Mouse (Mus musculus): Measurements from ENCODE around the gene Ilkap. TPM values are rescaled to one million over a fixed set of nuclear protein-coding genes. Genes with fewer than 3 reads are reported as not detected.

Gene Ilkap
- polyA plus RNA-seq, 2 experiments: 140 to 142 TPM

DNA sequence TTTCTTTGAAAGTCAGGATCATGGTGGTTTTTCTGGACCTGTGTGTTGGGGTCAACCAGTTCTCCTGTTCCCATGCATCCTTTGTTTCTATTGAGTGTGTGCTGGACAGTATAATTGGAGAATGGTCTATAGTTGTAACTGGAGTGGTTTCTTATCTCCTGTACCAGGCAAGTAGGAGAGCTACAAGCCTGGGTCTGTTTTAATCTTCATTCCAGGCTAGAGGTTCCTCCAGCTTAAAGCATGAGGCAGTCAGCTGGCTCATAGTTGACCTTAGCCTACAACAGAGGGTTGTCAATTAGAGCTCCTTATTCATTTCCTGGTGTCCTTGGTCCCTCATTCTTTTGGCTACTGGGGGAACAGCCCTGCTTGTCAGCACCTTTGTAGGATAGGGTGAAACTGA, 65.0 kb downstream of the Ilkap start:
- DNase-seq (ENCODE audit: low spot score) (no peak), ATAC-seq (ENCODE audit: low FRiP score, low read depth) (no peak)
- no peak overlapping the region for H3K4me2 ChIP-seq (replicated peaks; ENCODE audit: low read depth, low read length, severe bottlenecking)
- H3K36me3 ChIP-seq (ENCODE audit: control insufficient read depth, insufficient read depth, low read length): no peaks in the 10 kb centered on the region
- TF ChIP-seq POLR2A (IDR thresholded peaks at IDR 0.05; ENCODE audit: borderline replicate concordance, extremely low read depth, insufficient read depth, insufficient read length): no peak
- no peaks in the 10 kb centered on the region for H3K27me3 ChIP-seq (ENCODE audit: control insufficient read depth, insufficient read depth, low read length)
- H3K9ac ChIP-seq (ENCODE audit: low read depth, low read length, severe bottlenecking): no peak overlapping the region
- H3K9me3 ChIP-seq (ENCODE audit: control insufficient read depth, low read length): no peaks in the 10 kb centered on the region
- H3K4me1 ChIP-seq (ENCODE audit: control insufficient read depth, insufficient read depth, low read length): no peaks in the 10 kb centered on the region
- H3K4me3 ChIP-seq (replicated peaks; ENCODE audit: low read length): no peak overlapping the region
- no peak overlapping the region for H3K27ac ChIP-seq (replicated peaks; ENCODE audit: low read depth, low read length)

- Histone ChIP-seq H3K36me3 (ENCODE audit: control insufficient read depth, insufficient read depth, low read length) (no peaks in the 10 kb centered on the region), H3K27ac (replicated peaks; ENCODE audit: low read depth, low read length) (no peak overlapping the region), H3K9ac (ENCODE audit: low read depth, low read length, severe bottlenecking) (no peak overlapping the region), H3K9me3 (ENCODE audit: control insufficient read depth, low read length) (no peaks in the 10 kb centered on the region), H3K27me3 (ENCODE audit: control insufficient read depth, insufficient read depth, low read length) (no peaks in the 10 kb centered on the region), H3K4me2 (replicated peaks; ENCODE audit: low read depth, low read length, severe bottlenecking) (no peak overlapping the region), H3K4me1 (ENCODE audit: control insufficient read depth, insufficient read depth, low read length) (no peaks in the 10 kb centered on the region), H3K4me3 (replicated peaks; ENCODE audit: low read length) (no peak overlapping the region)
- WGBS: 55% methylated on average over 4 of the region's 4 CpGs
- TF ChIP-seq POLR2A (IDR thresholded peaks at IDR 0.05; ENCODE audit: borderline replicate concordance, extremely low read depth, insufficient read depth, insufficient read length): no peak
- ATAC-seq (ENCODE audit: low FRiP score, low read depth) (no peak), DNase-seq (ENCODE audit: low spot score) (no peak)
These were observed 66.5 kb downstream of the Ilkap start for GRCm38 (mm10) chr1:91332102-91332501.

- H3K36me3 ChIP-seq (ENCODE audit: control insufficient read depth, insufficient read depth, low read length): no peaks in the 10 kb centered on the region
- DNase-seq (ENCODE audit: low spot score): no peak
- no peak overlapping the region for H3K4me3 ChIP-seq (replicated peaks; ENCODE audit: low read length)
- H3K4me2 ChIP-seq (replicated peaks; ENCODE audit: low read depth, low read length, severe bottlenecking): no peak overlapping the region
- no peak overlapping the region for H3K9ac ChIP-seq (ENCODE audit: low read depth, low read length, severe bottlenecking)
- H3K27ac ChIP-seq (replicated peaks; ENCODE audit: low read depth, low read length): no peak overlapping the region
- no peaks in the 10 kb centered on the region for H3K4me1 ChIP-seq (ENCODE audit: control insufficient read depth, insufficient read depth, low read length)
- TF ChIP-seq POLR2A (IDR thresholded peaks at IDR 0.05; ENCODE audit: borderline replicate concordance, extremely low read depth, insufficient read depth, insufficient read length): no peak
- no peak for ATAC-seq (ENCODE audit: low FRiP score, low read depth)
- no peaks in the 10 kb centered on the region for H3K27me3 ChIP-seq (ENCODE audit: control insufficient read depth, insufficient read depth, low read length)
- WGBS: 67% methylated on average over 4 of the region's 4 CpGs
- no peaks in the 10 kb centered on the region for H3K9me3 ChIP-seq (ENCODE audit: control insufficient read depth, low read length)
These were observed 73.0 kb downstream of the Ilkap start for GRCm38 (mm10) chr1:91325488-91326042.

- ATAC-seq (ENCODE audit: low FRiP score, low read depth) (no peak), DNase-seq (ENCODE audit: low spot score) (no peak)
- H3K9ac ChIP-seq (ENCODE audit: low read depth, low read length, severe bottlenecking): no peak overlapping the region
- H3K4me3 ChIP-seq (replicated peaks; ENCODE audit: low read length): no peak overlapping the region
- H3K27ac ChIP-seq (replicated peaks; ENCODE audit: low read depth, low read length): no peak overlapping the region
- no peaks in the 10 kb centered on the region for H3K27me3 ChIP-seq (ENCODE audit: control insufficient read depth, insufficient read depth, low read length)
- H3K4me1 ChIP-seq (ENCODE audit: control insufficient read depth, insufficient read depth, low read length): no peaks in the 10 kb centered on the region
- TF ChIP-seq POLR2A (IDR thresholded peaks at IDR 0.05; ENCODE audit: borderline replicate concordance, extremely low read depth, insufficient read depth, insufficient read length): no peak
- H3K9me3 ChIP-seq (ENCODE audit: control insufficient read depth, low read length): no peaks in the 10 kb centered on the region
- WGBS: 61% methylated on average over 2 of the region's 2 CpGs
- H3K36me3 ChIP-seq (ENCODE audit: control insufficient read depth, insufficient read depth, low read length): no peaks in the 10 kb centered on the region
- H3K4me2 ChIP-seq (replicated peaks; ENCODE audit: low read depth, low read length, severe bottlenecking): no peak overlapping the region
These were observed 74.0 kb downstream of the Ilkap start for GRCm38 (mm10) chr1:91324646-91325045.

Other genes with a start within 250 kb of the Ilkap start
- gene Ramp1, start 219.0 kb downstream of the Ilkap start, polyA plus RNA-seq (2012; rRNA removed): 4.4 and 4.6 TPM in 2 replicates
- gene Ramp1, start 219.0 kb downstream of the Ilkap start, polyA plus RNA-seq (2014; fragmentation: Nextera tagmentation; extraction: Ambion mirVana): 5.9 and 7.1 TPM in 2 replicates
- 44.9 and 57.9 TPM in 2 replicates for gene Ube2f, start 148.5 kb downstream of the Ilkap start, polyA plus RNA-seq (2012; rRNA removed)
- 63.2 and 65.7 TPM in 2 replicates for gene Ube2f, start 148.5 kb downstream of the Ilkap start, polyA plus RNA-seq (2014; fragmentation: Nextera tagmentation; extraction: Ambion mirVana)
- 13.5 and 15.0 TPM in 2 replicates for gene Scly, start 100.5 kb downstream of the Ilkap start, polyA plus RNA-seq (2012; rRNA removed)
- 10.7 and 11.6 TPM in 2 replicates for gene Scly, start 100.5 kb downstream of the Ilkap start, polyA plus RNA-seq (2014; fragmentation: Nextera tagmentation; extraction: Ambion mirVana)
- gene Espnl, start 76.7 kb downstream of the Ilkap start, polyA plus RNA-seq (2012; rRNA removed): 0.08 and 0.10 TPM in 2 replicates
- gene Espnl, start 76.7 kb downstream of the Ilkap start, polyA plus RNA-seq (2014; fragmentation: Nextera tagmentation; extraction: Ambion mirVana): 0.03 and 0.08 TPM in 2 replicates
- gene Klhl30, start 47.8 kb downstream of the Ilkap start, polyA plus RNA-seq (2012; rRNA removed): 4.1 and 4.6 TPM in 2 replicates
- gene Klhl30, start 47.8 kb downstream of the Ilkap start, polyA plus RNA-seq (2014; fragmentation: Nextera tagmentation; extraction: Ambion mirVana): 3.3 and 3.7 TPM in 2 replicates
- gene Erfe, start 32.4 kb downstream of the Ilkap start, polyA plus RNA-seq (2012; rRNA removed): 2.1 and 2.2 TPM in 2 replicates
- 1.5 and 1.9 TPM in 2 replicates for gene Erfe, start 32.4 kb downstream of the Ilkap start, polyA plus RNA-seq (2014; fragmentation: Nextera tagmentation; extraction: Ambion mirVana)
- gene Hes6, start 15.2 kb upstream of the Ilkap start, polyA plus RNA-seq (2012; rRNA removed): 82.8 and 104 TPM in 2 replicates
- 91.0 and 91.6 TPM in 2 replicates for gene Hes6, start 15.2 kb upstream of the Ilkap start, polyA plus RNA-seq (2014; fragmentation: Nextera tagmentation; extraction: Ambion mirVana)
- 8.3 and 10.5 TPM in 2 replicates for gene Per2, start 60.5 kb upstream of the Ilkap start, polyA plus RNA-seq (2012; rRNA removed)
- gene Per2, start 60.5 kb upstream of the Ilkap start, polyA plus RNA-seq (2014; fragmentation: Nextera tagmentation; extraction: Ambion mirVana): 4.0 and 4.2 TPM in 2 replicates
- 14.2 and 16.7 TPM in 2 replicates for gene Traf3ip1, start 95.8 kb upstream of the Ilkap start, polyA plus RNA-seq (2012; rRNA removed)
- 5.1 and 6.2 TPM in 2 replicates for gene Traf3ip1, start 95.8 kb upstream of the Ilkap start, polyA plus RNA-seq (2014; fragmentation: Nextera tagmentation; extraction: Ambion mirVana)
- 8.1 and 8.5 TPM in 2 replicates for gene Asb1, start 141.7 kb upstream of the Ilkap start, polyA plus RNA-seq (2012; rRNA removed)
- gene Asb1, start 141.7 kb upstream of the Ilkap start, polyA plus RNA-seq (2014; fragmentation: Nextera tagmentation; extraction: Ambion mirVana): 7.3 and 8.5 TPM in 2 replicates